Mouse (Mus musculus) stomach, embryonic 16.5 days (tissue): ENCODE data around the gene Capns1. TPM values are rescaled to one million over a fixed set of nuclear protein-coding genes. Genes with fewer than 3 reads are reported as not detected.

Experiments used
- ATAC-seq: fragments of 200-750 bp; cut with Nextera tagmentation; 2 replicates; pipeline ENCODE4 v1.8.0; 2017; ENCODE audit warnings: moderate number of reproducible peaks, moderate TSS enrichment; ENCODE audit not compliant: insufficient read depth, low FRiP score
- H3K27ac ChIP-seq: fragments of 300-500 bp; sonication (generic); 2 replicates; pipeline ENCODE4 v1.5.1; 2014; ENCODE audit warnings: low read length
- H3K27me3 ChIP-seq: fragments of 300-500 bp; sonication (generic); 2 replicates; pipeline ENCODE4 v1.6.1; 2014; ENCODE audit warnings: low read length, control low read depth, mixed read lengths; ENCODE audit not compliant: control insufficient read depth, insufficient read depth
- H3K36me3 ChIP-seq: fragments of 300-500 bp; sonication (generic); 2 replicates; pipeline ENCODE4 v1.6.1; 2014; ENCODE audit warnings: low read length; ENCODE audit not compliant: control insufficient read depth, insufficient read depth
- H3K4me1 ChIP-seq: fragments of 300-500 bp; sonication (generic); 2 replicates; pipeline ENCODE4 v1.6.1; 2014; ENCODE audit warnings: low read length, control low read depth, mixed read lengths; ENCODE audit not compliant: control insufficient read depth, insufficient read depth
- H3K4me2 ChIP-seq: fragments of 300-500 bp; sonication (generic); 2 replicates; pipeline ENCODE4 v1.6.1; 2014; ENCODE audit warnings: low read depth, low read length, mixed read lengths
- H3K4me3 ChIP-seq: fragments of 300-500 bp; sonication (generic); replicated peaks from 2 replicates; pipeline ENCODE4 v1.5.1; 2014; ENCODE audit warnings: mild to moderate bottlenecking, low read length
- H3K9ac ChIP-seq: fragments of 300-500 bp; sonication (generic); 2 replicates; pipeline ENCODE4 v1.6.1; 2014; ENCODE audit warnings: low read length
- H3K9me3 ChIP-seq: fragments of 300-500 bp; sonication (generic); replicated peaks from 2 replicates; pipeline ENCODE4 v1.6.1; 2016; ENCODE audit warnings: low read length, control low read depth; ENCODE audit not compliant: control insufficient read depth
- WGBS: fragments of 180-500 bp; shearing (Covaris S2); extraction: QIAGEN DNeasy Blood & Tissue Kit; methylation state at CpG from one replicate; pipeline ENCODE4 v1.1.7; 2014; 5-methylcytosine and 5-hydroxymethylcytosine counted together
- polyA plus RNA-seq: library from polyadenylated mRNA; unstranded; fragments of >200 nt; fragmentation: Nextera tagmentation; extraction: Ambion mirVana; gene quantifications from 2 replicates; pipeline ENCODE4 v1.2.1, GENCODE M21; 2015

Capns1 gene
- polyA plus RNA-seq, 1 experiment from 2014 or later, result 90.0 TPM

DNA sequence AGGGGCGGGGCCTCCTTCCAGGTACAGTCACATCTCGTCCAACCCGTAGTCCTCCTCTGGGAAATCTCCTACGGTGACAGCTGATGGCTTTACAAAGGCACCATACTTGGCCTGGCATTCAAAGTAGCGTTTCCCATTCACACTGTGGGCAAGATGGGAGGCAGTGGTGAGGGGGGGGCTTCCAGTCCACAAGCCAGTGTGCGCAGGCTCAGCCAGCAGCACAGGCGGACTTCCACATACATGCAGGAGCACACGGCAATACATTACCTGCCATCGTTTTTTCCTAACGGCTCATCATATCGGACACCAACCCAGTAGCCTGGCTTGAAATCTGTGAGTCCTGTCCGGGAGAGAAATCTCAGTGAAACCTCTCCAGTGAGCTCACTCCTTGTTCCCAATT, 25.6 kb upstream of the Capns1 start:
- Histone ChIP-seq H3K4me1 (0 out of 2 replicates have a peak, but pooled peaks cover 6% of the 10 kb centered on the region), H3K27me3 (no peaks in the 10 kb centered on the region), H3K9ac (no peak overlapping the region), H3K9me3 (no peaks in the 10 kb centered on the region), H3K4me3 (no peak overlapping the region), H3K4me2 (no peak overlapping the region), H3K27ac (no peak overlapping the region), H3K36me3 (peaks cover 28% of the 10 kb centered on the region)
- ATAC-seq, result no peak
- WGBS, result 91% methylated on average over 12 of the region's 12 CpGs

DNA sequence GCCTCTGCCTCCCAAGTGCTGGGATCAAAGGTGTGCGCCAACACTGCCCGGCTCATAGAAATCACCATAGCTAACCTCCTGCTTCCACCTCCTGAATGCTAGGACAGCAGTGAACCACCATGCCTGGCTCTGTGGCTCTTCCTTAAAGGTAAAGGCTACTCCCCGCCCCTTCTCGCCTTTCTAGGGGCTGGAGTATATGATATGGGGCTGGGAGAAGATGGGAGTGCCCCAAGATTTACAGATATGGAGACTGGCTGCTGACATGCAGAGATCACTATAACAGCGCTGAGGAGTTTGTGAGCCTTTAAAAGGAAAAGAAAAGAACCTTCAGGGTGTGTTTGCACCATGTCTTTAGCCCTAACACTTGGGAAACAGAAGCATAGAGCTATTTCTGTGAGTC, 23.6 kb upstream of the Capns1 start:
- no peak overlapping the region for H3K4me3 ChIP-seq
- H3K27ac ChIP-seq, result no peak overlapping the region
- H3K4me2 ChIP-seq, result no peak overlapping the region
- peaks cover 27% of the 10 kb centered on the region for H3K36me3 ChIP-seq
- WGBS, result 85% methylated on average over 5 of the region's 5 CpGs
- H3K9ac ChIP-seq, result no peak overlapping the region
- H3K27me3 ChIP-seq, result no peaks in the 10 kb centered on the region
- H3K4me1 ChIP-seq, result 0 out of 2 replicates have a peak, but pooled peaks cover 6% of the 10 kb centered on the region
- H3K9me3 ChIP-seq, result no peaks in the 10 kb centered on the region
- ATAC-seq, result no peak

DNA sequence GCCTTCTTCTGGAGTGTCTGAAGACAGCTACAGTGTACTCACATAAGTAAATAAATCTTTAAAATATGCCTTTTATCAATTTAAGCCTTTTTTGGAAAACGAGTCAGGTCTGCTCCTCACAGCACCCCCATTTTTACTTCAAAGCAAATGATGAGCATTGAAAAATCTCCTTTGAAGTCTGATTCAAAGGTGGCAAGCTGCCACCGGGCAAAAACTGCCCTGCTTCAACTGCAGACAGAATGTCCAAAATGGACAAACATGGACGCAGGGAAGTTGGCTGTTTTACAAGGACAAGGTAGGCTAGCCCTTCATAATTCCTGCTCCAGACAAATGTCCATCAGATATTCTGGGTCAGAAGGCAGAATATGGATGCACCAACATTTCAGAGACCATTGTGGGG, 22.8 kb upstream of the Capns1 start:
- peaks cover 21% of the 10 kb centered on the region for H3K36me3 ChIP-seq
- H3K9ac ChIP-seq, result no peak overlapping the region
- H3K4me2 ChIP-seq, result no peak overlapping the region
- no peak for ATAC-seq
- no peak overlapping the region for H3K4me3 ChIP-seq
- 0 out of 2 replicates have a peak, but pooled peaks cover 6% of the 10 kb centered on the region for H3K4me1 ChIP-seq
- H3K9me3 ChIP-seq, result no peaks in the 10 kb centered on the region
- H3K27me3 ChIP-seq, result no peaks in the 10 kb centered on the region
- WGBS, result 83% methylated on average over 3 of the region's 3 CpGs
- no peak overlapping the region for H3K27ac ChIP-seq

DNA sequence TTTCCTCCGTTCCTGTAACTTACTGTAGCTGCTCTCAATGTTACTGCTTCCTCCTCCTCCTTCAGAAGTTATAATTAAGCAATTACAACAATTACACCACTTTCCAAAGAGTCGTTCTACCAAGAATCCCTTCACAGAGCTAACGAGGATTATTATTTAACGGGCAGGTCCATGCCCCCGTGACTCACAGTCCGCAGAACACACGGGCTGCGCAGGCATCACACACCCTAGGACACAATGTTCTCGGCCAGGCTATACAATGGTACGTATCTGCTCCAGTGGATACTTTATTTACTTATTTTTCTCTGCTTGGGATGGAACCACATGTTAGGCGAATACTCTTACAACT, 21.4 kb upstream of the Capns1 start:
- peaks cover 11% of the 10 kb centered on the region for H3K36me3 ChIP-seq
- no peaks in the 10 kb centered on the region for H3K27me3 ChIP-seq
- peak overlapping the region; percentile 57 for H3K4me3 ChIP-seq
- 17% methylated on average over 11 of the region's 11 CpGs for whole genome bisulfite sequencing
- H3K27ac ChIP-seq, result peak overlapping the region; percentile 36; the same call in 1 of the 2 replicates
- no peaks in the 10 kb centered on the region for H3K9me3 ChIP-seq
- ATAC-seq, result 0 out of 2 replicates have a peak, but pooled peaks have one; percentile 62
- H3K9ac ChIP-seq, result peak overlapping the region; percentile 74
- H3K4me1 ChIP-seq, result 0 out of 2 replicates have a peak, but pooled peaks cover 6% of the 10 kb centered on the region
- H3K4me2 ChIP-seq, result peak overlapping the region; percentile 99

DNA sequence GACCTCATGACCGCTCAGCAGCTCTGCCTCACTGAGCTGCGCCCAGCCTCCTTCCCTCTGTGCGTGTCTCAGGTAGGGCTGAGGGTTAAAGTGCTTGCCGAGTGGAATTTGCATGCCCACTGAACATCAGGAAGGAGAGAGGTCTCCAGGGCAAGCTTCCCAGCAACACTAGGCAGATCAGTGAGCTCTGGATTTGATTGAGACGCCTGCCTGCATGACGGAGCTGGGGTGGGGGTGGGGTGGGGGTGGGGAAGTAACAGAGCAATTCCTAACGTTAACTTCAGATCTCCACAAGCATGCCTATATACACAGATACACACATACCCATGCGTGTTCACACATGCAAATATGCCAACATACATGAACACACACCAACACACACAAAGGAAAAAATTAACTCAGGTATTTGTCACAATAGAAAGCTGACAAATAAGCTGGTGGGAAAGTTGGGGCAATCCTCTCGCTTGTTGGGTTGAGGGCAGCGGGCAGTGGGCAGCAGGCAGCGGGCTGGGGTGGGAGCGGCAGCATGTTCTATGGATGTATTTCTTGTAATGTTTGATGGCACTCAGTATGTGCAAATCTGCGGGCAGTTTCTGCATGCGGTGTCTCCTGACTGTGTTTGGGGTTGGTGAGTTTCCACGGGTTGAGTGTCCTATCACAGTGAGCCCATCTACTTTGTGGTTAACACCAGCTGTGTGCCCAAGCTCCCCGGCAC, 20.8 kb upstream of the Capns1 start:
- Histone ChIP-seq H3K4me3 (peak overlapping the region; percentile 57), H3K36me3 (peaks cover 10% of the 10 kb centered on the region), H3K27me3 (no peaks in the 10 kb centered on the region), H3K9ac (peak overlapping the region; percentile 74), H3K4me2 (peak overlapping the region; percentile 99), H3K4me1 (0 out of 2 replicates have a peak, but pooled peaks cover 6% of the 10 kb centered on the region), H3K9me3 (no peaks in the 10 kb centered on the region), H3K27ac (peak overlapping the region; percentile 36; the same call in 1 of the 2 replicates)
- peak; percentile 67; the same call in 1 of the 2 replicates for ATAC-seq
- 3% methylated on average over 16 of the region's 16 CpGs for WGBS

DNA sequence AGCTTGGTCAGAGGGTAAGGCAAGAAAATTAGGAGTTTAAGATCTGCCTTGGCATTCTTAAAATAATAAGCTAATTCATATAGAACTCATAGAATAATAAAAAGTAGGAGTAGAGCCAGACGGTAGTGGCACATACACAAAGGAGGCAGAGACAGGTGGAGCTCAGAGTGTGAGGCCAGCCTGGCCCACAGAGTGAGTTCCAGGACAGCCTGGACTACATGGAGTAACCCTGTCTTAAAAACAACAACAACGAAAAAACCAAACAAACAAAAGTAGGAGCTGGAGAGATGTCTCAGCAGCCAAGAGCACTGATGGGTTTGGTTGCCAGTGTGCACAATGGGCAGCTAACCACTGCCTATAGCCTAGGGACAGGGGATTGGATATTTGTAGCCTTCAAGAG, 18.7 kb upstream of the Capns1 start:
- Histone ChIP-seq H3K36me3 (no peaks in the 10 kb centered on the region), H3K27ac (no peak overlapping the region), H3K4me2 (no peak overlapping the region), H3K4me3 (no peak overlapping the region), H3K27me3 (no peaks in the 10 kb centered on the region), H3K9ac (no peak overlapping the region), H3K4me1 (0 out of 2 replicates have a peak, but pooled peaks cover 6% of the 10 kb centered on the region), H3K9me3 (no peaks in the 10 kb centered on the region)
- 73% methylated on average over 2 of the region's 2 CpGs for WGBS
- ATAC-seq, result no peak

DNA sequence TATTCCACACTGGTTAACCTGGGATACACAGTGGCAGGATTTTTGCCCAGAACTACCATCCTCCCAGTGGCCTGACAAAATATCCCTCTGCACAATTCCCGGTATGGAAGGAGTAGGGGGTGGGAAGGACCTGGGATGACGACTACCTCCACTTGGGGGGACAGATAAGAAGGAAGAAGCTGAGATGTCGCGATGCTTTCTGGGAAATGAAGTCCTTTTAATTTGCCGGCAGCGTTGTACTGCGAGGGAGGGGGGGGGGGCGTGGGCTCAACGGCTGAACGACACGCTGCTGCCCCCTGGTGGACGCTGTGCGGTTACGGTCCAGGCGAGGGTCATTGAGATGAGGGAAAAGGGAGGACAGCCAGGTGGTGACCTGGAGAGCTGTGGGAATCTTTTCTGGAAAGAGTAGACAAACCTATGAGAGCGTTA, 18.1 kb upstream of the Capns1 start:
- WGBS, result under 1% methylated on average over 16 of the region's 16 CpGs
- ATAC-seq, result peak; percentile 79
- Histone ChIP-seq H3K9me3 (no peaks in the 10 kb centered on the region), H3K4me3 (peak overlapping the region; percentile 26), H3K36me3 (no peaks in the 10 kb centered on the region), H3K27me3 (no peaks in the 10 kb centered on the region), H3K9ac (peak overlapping the region; percentile 60; the same call in 1 of the 2 replicates), H3K4me1 (0 out of 2 replicates have a peak, but pooled peaks cover 6% of the 10 kb centered on the region), H3K27ac (no peak overlapping the region; the same call in 1 of the 2 replicates), H3K4me2 (peak overlapping the region; percentile 50)

DNA sequence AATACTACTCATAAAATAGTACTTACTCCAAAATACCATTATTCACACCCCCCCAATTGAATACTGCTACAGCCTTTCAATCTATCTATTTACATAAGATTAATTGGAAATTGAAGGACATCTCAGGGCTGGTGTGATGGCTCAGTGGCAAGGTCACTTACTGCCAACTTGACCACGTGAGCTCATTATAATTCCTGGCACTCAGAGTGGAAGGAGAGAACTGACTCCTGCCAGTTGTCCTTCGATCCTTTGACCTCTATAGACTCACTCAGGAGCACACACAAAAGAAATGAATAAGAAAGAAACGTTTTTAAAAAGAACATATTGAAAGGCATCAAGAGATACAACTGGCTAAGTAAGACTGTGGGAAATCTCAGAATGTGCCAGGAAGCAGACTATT, 17.3 kb upstream of the Capns1 start:
- no peaks in the 10 kb centered on the region for H3K27me3 ChIP-seq

DNA sequence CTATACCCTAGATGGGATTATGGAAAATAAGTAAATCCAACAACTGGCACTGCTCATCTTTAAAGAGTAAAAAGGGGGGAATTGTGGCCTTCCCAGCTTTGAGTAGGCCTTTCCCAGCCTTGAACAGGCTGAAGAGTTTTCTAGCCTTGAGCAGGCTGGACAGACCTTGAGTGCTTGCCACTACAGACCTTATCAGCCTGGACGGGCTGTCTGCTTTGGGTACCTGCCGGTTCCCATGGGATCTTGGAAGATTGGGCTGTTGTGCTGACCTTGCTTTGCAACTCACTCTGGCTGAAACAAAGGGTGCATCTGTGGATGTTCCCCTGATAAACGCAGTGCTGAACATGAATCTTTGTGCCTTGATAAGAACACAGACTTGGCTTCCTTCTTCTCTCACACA, 15.3 kb upstream of the Capns1 start:
- ATAC-seq, result no peak
- Histone ChIP-seq H3K4me3 (no peak overlapping the region), H3K4me1 (no peaks in the 10 kb centered on the region), H3K36me3 (no peaks in the 10 kb centered on the region), H3K27ac (no peak overlapping the region), H3K4me2 (no peak overlapping the region), H3K9ac (no peak overlapping the region), H3K27me3 (no peaks in the 10 kb centered on the region), H3K9me3 (no peaks in the 10 kb centered on the region)
- 71% methylated on average over 3 of the region's 3 CpGs for WGBS

More for the DNA sequence above, 17.3 kb upstream of the Capns1 start:
- no peak for ATAC-seq
- no peak overlapping the region for H3K4me2 ChIP-seq
- no peak overlapping the region for H3K9ac ChIP-seq
- no peaks in the 10 kb centered on the region for H3K9me3 ChIP-seq
- 0 out of 2 replicates have a peak, but pooled peaks cover 6% of the 10 kb centered on the region for H3K4me1 ChIP-seq
- H3K27ac ChIP-seq, result no peak overlapping the region
- 82% methylated on average over 3 of the region's 3 CpGs for WGBS
- H3K4me3 ChIP-seq, result no peak overlapping the region
- H3K36me3 ChIP-seq, result no peaks in the 10 kb centered on the region
